Mouse (Mus musculus): ENCODE measurements at regions not wholly inside any gene's neighbourhood (a gene's known extent, or its start where the extent isn't known, plus 50 kb on each side); places are given as distances from the start of the nearest gene placed in this dataset.
"Not testable (repeated sequence)": the region's sequence is repeated elsewhere in the genome, so short reads cannot be mapped to it uniquely, and the experiment has no call there.

DNA sequence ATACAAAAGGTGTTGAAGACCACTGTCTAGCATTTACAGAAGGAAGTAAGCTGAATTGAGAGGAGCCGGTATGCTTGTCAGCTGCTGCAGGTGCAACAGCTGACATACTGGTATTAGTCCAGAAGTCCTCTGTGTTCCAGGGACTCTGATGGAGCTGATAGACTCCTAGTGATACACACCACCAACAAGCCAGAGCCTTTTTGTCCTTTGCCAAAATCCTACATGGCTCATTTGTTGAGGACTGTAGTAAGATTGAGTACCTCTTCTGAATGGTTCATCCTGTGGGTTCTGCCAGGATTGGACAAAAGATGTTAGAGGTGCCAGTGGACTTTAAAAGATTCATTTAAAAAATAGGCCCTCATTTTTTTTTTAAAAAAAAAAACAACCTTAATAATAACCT lies 129.4 kb upstream of the Tmem185a start:
- no peak for ATAC-seq (ENCODE audit: insufficient number of reproducible peaks, low FRiP score, low TSS enrichment)

DNA sequence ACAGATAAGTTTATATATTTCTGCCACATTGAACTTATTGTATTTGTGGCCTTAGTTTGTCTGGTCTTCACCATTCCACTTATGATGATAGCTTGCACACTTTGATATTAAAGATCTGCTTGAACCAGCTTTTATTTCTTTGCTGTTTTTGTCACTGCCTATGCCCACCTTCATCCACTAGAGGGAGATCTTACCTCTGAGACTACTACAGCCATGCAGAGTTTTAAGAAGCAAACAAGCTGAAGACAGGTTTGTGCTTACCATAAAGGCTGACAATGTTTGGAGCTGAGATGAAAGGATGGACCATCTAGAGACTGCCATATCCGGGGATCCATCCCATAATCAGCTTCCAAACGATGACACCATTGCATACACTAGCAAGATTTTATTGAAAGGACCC lies 105.4 kb upstream of the Tmem185a start:
- 0 out of 2 replicates have a peak, but pooled peaks have one; percentile 70 for ATAC-seq (ENCODE audit: insufficient number of reproducible peaks, low FRiP score, low TSS enrichment)

DNA sequence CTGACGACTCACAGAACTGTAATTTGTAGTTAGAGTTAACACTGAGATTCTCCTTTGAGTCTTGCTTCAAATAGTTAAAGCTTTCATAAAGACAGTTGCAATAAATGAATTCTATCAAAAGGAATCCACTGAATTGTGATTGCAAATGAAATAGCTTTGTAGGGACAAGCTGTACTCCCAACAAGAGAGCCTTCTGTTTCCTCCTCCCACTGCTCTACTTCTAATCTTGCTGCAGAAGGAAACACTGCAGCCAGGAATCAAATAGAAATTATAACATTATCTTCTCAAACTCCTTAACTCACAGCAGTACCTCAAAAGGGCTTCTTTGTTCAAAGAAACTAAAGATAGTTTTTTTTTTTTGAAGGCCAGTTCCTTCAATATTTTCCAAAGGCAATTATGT lies 103.2 kb upstream of the Tmem185a start:
- ATAC-seq (ENCODE audit: insufficient number of reproducible peaks, low FRiP score, low TSS enrichment) = no peak

DNA sequence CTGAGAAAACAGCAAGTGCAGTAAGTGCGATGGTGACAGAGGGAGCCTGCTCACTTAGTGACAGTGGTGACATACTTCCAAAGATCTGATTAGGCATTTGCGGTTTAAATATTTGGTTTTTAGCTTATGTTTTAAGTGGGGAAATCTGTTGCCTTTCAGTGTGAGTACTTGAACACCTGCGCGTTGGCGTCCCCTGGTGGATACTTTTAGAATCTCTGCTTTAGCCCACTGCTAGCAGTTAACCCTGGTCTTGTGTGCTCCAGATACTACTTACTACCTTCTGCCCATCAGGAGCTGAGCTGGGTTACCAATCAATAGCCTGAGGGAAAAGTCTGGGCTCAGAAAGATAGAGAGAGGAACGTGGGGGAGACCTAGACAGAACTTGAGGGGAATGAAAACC lies 97.3 kb upstream of the Tmem185a start:
- not testable (repeated sequence) for ATAC-seq (ENCODE audit: insufficient number of reproducible peaks, low FRiP score, low TSS enrichment)

DNA sequence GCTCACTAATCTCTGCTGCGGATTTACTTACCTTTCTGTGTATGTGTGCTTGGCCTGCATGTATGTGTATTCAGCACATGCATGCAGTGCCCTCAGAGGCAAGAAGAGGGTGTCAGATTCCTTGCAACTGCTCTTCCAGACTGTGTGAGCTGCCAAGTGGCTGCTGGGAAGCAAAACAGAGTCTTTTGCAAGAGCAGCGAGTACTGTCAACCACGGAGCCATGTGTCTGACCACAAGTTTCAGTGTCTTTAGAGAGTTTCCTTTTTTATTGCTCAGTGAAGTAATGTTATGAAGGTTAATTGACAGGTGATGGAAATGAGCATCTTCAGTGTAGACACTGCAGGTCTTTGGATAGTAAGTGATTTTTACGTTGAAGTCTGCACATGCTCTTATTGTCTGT lies 93.6 kb upstream of the Tmem185a start:
- ATAC-seq (ENCODE audit: insufficient number of reproducible peaks, low FRiP score, low TSS enrichment) = not testable (repeated sequence)

DNA sequence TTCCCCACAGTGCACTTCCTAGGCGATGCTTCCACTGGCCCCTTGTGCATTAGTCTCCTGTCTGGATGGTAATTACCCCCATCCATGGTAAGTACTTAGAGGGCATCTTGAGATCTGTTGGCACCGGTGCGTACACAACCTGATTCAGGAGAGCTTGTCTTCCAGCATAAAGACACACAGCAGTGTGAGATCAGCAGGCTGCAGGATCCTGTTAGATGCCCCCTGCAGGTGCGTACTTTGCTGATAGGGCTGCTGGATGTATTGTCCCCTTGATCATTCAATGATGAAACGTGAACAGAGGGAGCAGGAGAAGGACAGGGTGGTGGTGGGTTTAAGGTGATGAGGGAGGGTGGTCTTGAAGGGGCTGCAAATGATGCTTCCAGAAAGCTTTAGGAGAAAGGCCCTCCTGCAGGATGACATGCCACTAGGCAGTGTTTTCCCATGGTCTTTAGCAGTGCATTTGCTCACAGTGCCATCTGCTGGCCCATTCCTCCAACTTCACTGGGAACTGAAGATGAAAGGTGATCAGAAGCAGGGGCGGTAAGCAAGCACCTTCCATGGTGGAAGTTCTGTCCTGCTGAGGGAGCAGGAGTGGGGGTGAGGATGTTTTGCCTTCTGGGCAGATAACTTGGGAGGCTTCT lies 92.5 kb upstream of the Tmem185a start:
- peak; percentile 56; the same call in 1 of the 2 replicates for ATAC-seq (ENCODE audit: insufficient number of reproducible peaks, low FRiP score, low TSS enrichment)
